ENCODE assay signal across 8 mouse cellular contexts in genomic region chr12:54162637-54163131, GRCm38 (mm10). TPM values are rescaled to one million over a fixed set of nuclear protein-coding genes. Genes with fewer than 3 reads are reported as not detected.
A peak's percentile ranks its signal among the peaks of the same experiment; 100 is the strongest.
DNase-seq lines count a peak whose midpoint lies in the region; ATAC-seq and TF ChIP-seq lines count a peak whose summit lies in the region.

No protein-coding gene starts in this region.

- 0 out of 2 replicates have a peak, but pooled peaks have one; percentile 71 for ATAC-seq in forebrain, embryonic 12.5 days (ENCODE audit: low FRiP score)
- peak; percentile 65; the same call in 1 of the 2 replicates for ATAC-seq in hindbrain, embryonic 15.5 days (ENCODE audit: low FRiP score, low read depth)
- ATAC-seq in liver, embryonic 11.5 days (replicated peaks; ENCODE audit: low FRiP score) = peak; percentile 96
- ATAC-seq in monocyte, adult 5-6 weeks (replicated peaks; ENCODE audit: insufficient number of reproducible peaks, low FRiP score, low TSS enrichment, poor library complexity, severe bottlenecking) = peak; percentile 64

- peaks cover 16% of the 10 kb centered on the region for H3K9me3 ChIP-seq in E14TG2a.4 (ENCODE audit: low read length)
- no peaks in the 10 kb centered on the region for H3K9me3 ChIP-seq in forebrain, embryonic 12.5 days
- no peaks in the 10 kb centered on the region for H3K9me3 ChIP-seq in hindbrain, embryonic 15.5 days
- H3K9me3 ChIP-seq in liver, embryonic 11.5 days (ENCODE audit: control insufficient read depth, low read length) = no peaks in the 10 kb centered on the region

- H3K4me1 ChIP-seq in E14TG2a.4 (replicated peaks; ENCODE audit: low read depth, low read length) = peaks cover 62% of the 10 kb centered on the region
- H3K4me1 ChIP-seq in forebrain, embryonic 12.5 days = peaks cover 29% of the 10 kb centered on the region
- H3K4me1 ChIP-seq in hindbrain, embryonic 15.5 days (replicated peaks) = peaks cover 23% of the 10 kb centered on the region
- H3K4me1 ChIP-seq in liver, embryonic 11.5 days (replicated peaks; ENCODE audit: control insufficient read depth, insufficient read depth, low read length) = peaks cover 8% of the 10 kb centered on the region

- no peak overlapping the region for H3K27ac ChIP-seq in forebrain, embryonic 12.5 days
- no peak overlapping the region for H3K27ac ChIP-seq in hindbrain, embryonic 15.5 days (replicated peaks)
- H3K27ac ChIP-seq in liver, embryonic 11.5 days (ENCODE audit: low read depth, low read length) = peak overlapping the region; percentile 94

- peak overlapping the region; percentile 57 for H3K4me2 ChIP-seq in forebrain, embryonic 12.5 days
- peak overlapping the region; percentile 53 for H3K4me2 ChIP-seq in hindbrain, embryonic 15.5 days
- H3K4me2 ChIP-seq in liver, embryonic 11.5 days = peak overlapping the region; percentile 73

- peak overlapping the region; percentile 73 for H3K4me3 ChIP-seq in E14TG2a.4 (replicated peaks; ENCODE audit: low read length)
- H3K4me3 ChIP-seq in forebrain, embryonic 12.5 days (replicated peaks) = peak overlapping the region; percentile 28
- H3K4me3 ChIP-seq in hindbrain, embryonic 15.5 days = peak overlapping the region; percentile 22
- peak overlapping the region; percentile 29 for H3K4me3 ChIP-seq in liver, embryonic 11.5 days (ENCODE audit: low read depth, low read length)

- H3K27me3 ChIP-seq in E14TG2a.4 (ENCODE audit: insufficient read depth, low read length) = no peaks in the 10 kb centered on the region
- peaks cover 41% of the 10 kb centered on the region for H3K27me3 ChIP-seq in forebrain, embryonic 12.5 days
- peaks cover 25% of the 10 kb centered on the region for H3K27me3 ChIP-seq in hindbrain, embryonic 15.5 days
- no peaks in the 10 kb centered on the region for H3K27me3 ChIP-seq in liver, embryonic 11.5 days (replicated peaks; ENCODE audit: control insufficient read depth, insufficient read depth, low read length)

- peak overlapping the region; percentile 47 for H3K9ac ChIP-seq in forebrain, embryonic 12.5 days
- H3K9ac ChIP-seq in hindbrain, embryonic 15.5 days = no peak overlapping the region
- H3K9ac ChIP-seq in liver, embryonic 11.5 days (ENCODE audit: low read depth, low read length) = peak overlapping the region; percentile 61

- peak; percentile 20 for DNase-seq in adrenal gland, adult 8-10 months
- peak; percentile 82 for DNase-seq in liver, embryonic 11.5 days (ENCODE audit: low spot score)
- DNase-seq in layer of hippocampus, adult 18-20 months (ENCODE audit: low spot score in 2 of 2) = no peak
- no peak for DNase-seq in right cerebral cortex, postnatal 25 days

- TF ChIP-seq CTCF in E14TG2a.4 (conservative IDR thresholded peaks at IDR 0.05; ENCODE audit: low read length) = no peak

- H3K36me3 ChIP-seq in E14TG2a.4 (ENCODE audit: insufficient read depth, low read length) = peaks cover 16% of the 10 kb centered on the region
- H3K36me3 ChIP-seq in forebrain, embryonic 12.5 days (replicated peaks) = no peaks in the 10 kb centered on the region
- H3K36me3 ChIP-seq in hindbrain, embryonic 15.5 days = no peaks in the 10 kb centered on the region
- H3K36me3 ChIP-seq in liver, embryonic 11.5 days (ENCODE audit: control insufficient read depth, insufficient read depth, low read length) = no peaks in the 10 kb centered on the region

- under 1% methylated on average over 16 of the region's 16 CpGs for WGBS in forebrain, embryonic 12.5 days
- WGBS in hindbrain, embryonic 15.5 days = under 1% methylated on average over 16 of the region's 16 CpGs
- under 1% methylated on average over 16 of the region's 16 CpGs for WGBS in liver, embryonic 11.5 days

RNA-seq across cellular contexts. Expression of gene Egln3, which starts 41.0 kb away (rescaled TPM):
- 1 to 10 TPM; 3.6 to 8.9 (median 5.1) TPM for total RNA-seq in adrenal gland, adult 8-10 months (2022)
- polyA plus RNA-seq in forebrain, embryonic 12.5 days (2016; fragmentation: Nextera tagmentation; extraction: Ambion mirVana) = 3.8 and 3.9 TPM in 2 replicates
- polyA plus RNA-seq in hindbrain, embryonic 15.5 days (2015; fragmentation: Nextera tagmentation; extraction: Ambion mirVana) = 7.4 TPM in 2 replicates
- polyA plus RNA-seq in liver, embryonic 11.5 days (2014; fragmentation: Nextera tagmentation; extraction: Ambion mirVana) = 11.6 TPM in 2 replicates
- total RNA-seq in monocyte, adult 5-6 weeks (2017) = 1.8 to 4.0 TPM (median 3.6 TPM) in 3 replicates
- 1 to 10 TPM; 5.5 TPM for total RNA-seq in layer of hippocampus, adult 18-20 months (2021)

Comparison
In these comparisons a context has a peak if more than half of its experiments do, and no peak if none do; other contexts are left out.
1. H3K4me3 ChIP-seq: peak in every context shown above with its lines; median percentile 73 in E14TG2a.4; 29 in liver, embryonic 11.5 days; 28 in forebrain, embryonic 12.5 days; 22 in hindbrain, embryonic 15.5 days.
2. DNase-seq: peak in adrenal gland, adult 8-10 months (single experiment) and liver, embryonic 11.5 days (single experiment); none in layer of hippocampus, adult 18-20 months (0 of 2) and right cerebral cortex, postnatal 25 days (single experiment).
3. Peak in every context shown above with its lines, with median percentiles within 50 percentile points of each other: ATAC-seq and H3K4me2 ChIP-seq.